Comparison of ENCODE assay signal across 8 mouse cellular contexts in the genomic region with DNA sequence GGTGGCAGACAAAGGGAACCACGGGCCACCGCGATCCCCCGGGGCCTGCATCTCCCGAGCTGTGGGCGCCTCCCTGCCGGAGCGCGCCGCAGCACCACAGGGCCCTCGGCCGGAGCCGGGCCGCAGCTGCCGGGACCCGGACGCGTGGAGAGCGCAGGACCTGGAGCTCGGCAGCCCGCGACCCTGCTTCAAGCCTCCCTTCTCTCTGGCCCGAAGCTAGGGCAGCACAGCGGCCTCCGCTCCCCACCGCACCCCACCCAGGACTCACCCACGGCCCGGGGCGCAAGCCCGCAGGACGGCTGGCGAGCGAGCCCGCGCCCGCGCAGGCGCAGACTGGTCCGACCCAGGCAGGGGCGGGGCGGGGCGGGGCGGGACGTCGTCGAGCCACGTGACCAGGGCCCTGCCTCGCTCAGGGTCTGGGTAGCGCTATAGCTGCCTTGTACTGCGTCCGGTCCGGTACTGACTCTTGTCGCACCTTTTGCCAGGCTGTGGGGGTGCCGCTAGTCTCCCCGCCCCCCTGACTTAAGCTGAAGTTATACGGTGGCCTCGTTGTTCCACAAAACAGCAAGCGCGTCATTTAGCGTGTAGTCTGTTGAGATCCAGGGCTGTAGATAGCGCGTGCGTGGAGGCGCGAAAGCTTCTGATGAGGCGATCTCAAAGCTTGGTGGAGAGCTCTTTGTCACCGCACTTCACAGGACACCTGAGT. TPM values are rescaled to one million over a fixed set of nuclear protein-coding genes. Genes with fewer than 3 reads are reported as not detected.
DNase-seq lines count a peak whose midpoint lies in the region; ATAC-seq lines count a peak whose summit lies in the region.

A gene (minus strand): TSS at position 340 of the 706 bp plus-strand sequence.

- DNase-seq in R1 (ENCODE audit: low read depth, low spot score): peak; percentile 94
- DNase-seq in cerebellum, postnatal 25 days: peak; percentile 89 to 93
- peak; percentile 63 to 71 for DNase-seq in frontal cortex, postnatal 25 days (ENCODE audit: low spot score in 2 of 2)
- DNase-seq in hindbrain, embryonic 14.5 days (ENCODE audit: low spot score): peak; percentile 92
- peak; percentile 74 for DNase-seq in left cerebral cortex, adult 11 months (ENCODE audit: low spot score)
- DNase-seq in lung, postnatal 4 days: peak; percentile 90 to 95
- peak; percentile 89 for DNase-seq in retina, postnatal 7 days (ENCODE audit: low read depth, low spot score)
- DNase-seq in urinary bladder, adult 2 months (ENCODE audit: low spot score): peak; percentile 85

- peaks cover 10% of the 10 kb centered on the region for H3K36me3 ChIP-seq in hindbrain, embryonic 14.5 days (replicated peaks; ENCODE audit: control insufficient read depth, insufficient read depth)

- H3K27ac ChIP-seq in hindbrain, embryonic 14.5 days: peak within 1 kb of the TSS; percentile 86

- ATAC-seq in hindbrain, embryonic 14.5 days (ENCODE audit: low FRiP score): peak; percentile 97

- peak within 1 kb of the TSS; percentile 98 for H3K9ac ChIP-seq in hindbrain, embryonic 14.5 days

- no peaks in the 10 kb centered on the region for H3K9me3 ChIP-seq in hindbrain, embryonic 14.5 days (ENCODE audit: control insufficient read depth, low read length)

- under 1% methylated on average over 64 of the region's 67 CpGs for WGBS in hindbrain, embryonic 14.5 days

- H3K4me1 ChIP-seq in hindbrain, embryonic 14.5 days (replicated peaks; ENCODE audit: control insufficient read depth, insufficient read depth, low read length): peaks cover 17% of the 10 kb centered on the region

- no peaks in the 10 kb centered on the region for H3K27me3 ChIP-seq in hindbrain, embryonic 14.5 days (ENCODE audit: control insufficient read depth, insufficient read depth, low read length)

- H3K4me2 ChIP-seq in hindbrain, embryonic 14.5 days (replicated peaks): peak within 1 kb of the TSS; percentile 86

- H3K4me3 ChIP-seq in hindbrain, embryonic 14.5 days (replicated peaks; ENCODE audit: low read length): peak within 1 kb of the TSS; percentile 99

RNA-seq across cellular contexts. Expression of the gene that starts here (rescaled TPM):
- 69.3 and 79.1 TPM in 2 replicates for polyA plus RNA-seq in hindbrain, embryonic 14.5 days (2014; fragmentation: Nextera tagmentation; extraction: Ambion mirVana)
- polyA plus RNA-seq in urinary bladder, adult 2 months (2012; rRNA removed): 67.1 and 71.5 TPM in 2 replicates

Comparison
In these comparisons a context has a peak if more than half of its experiments do, and no peak if none do; other contexts are left out.
1. Peak in every context shown above with its lines: DNase-seq, ATAC-seq, H3K4me3 ChIP-seq and H3K27ac ChIP-seq.